In genomic region chr11:69397581-69398057, GRCm38 (mm10) we compare ENCODE assay signal across 8 mouse cellular contexts. TPM values are rescaled to one million over a fixed set of nuclear protein-coding genes. Genes with fewer than 3 reads are reported as not detected.
DNase-seq lines count a peak whose midpoint lies in the region; ATAC-seq and TF ChIP-seq lines count a peak whose summit lies in the region.

No protein-coding gene starts in this region.

- H3K4me1 ChIP-seq in embryonic facial prominence, embryonic 11.5 days (ENCODE audit: control insufficient read depth, insufficient read depth, low read length) = peaks cover 10% of the 10 kb centered on the region
- peaks cover 17% of the 10 kb centered on the region for H3K4me1 ChIP-seq in hindbrain, embryonic 11.5 days (replicated peaks; ENCODE audit: control insufficient read depth, insufficient read depth, low read length)
- peaks cover 34% of the 10 kb centered on the region for H3K4me1 ChIP-seq in liver, embryonic 16.5 days (ENCODE audit: control insufficient read depth, low read depth, low read length)
- peaks cover 32% of the 10 kb centered on the region for H3K4me1 ChIP-seq in testis, adult 2 months (ENCODE audit: control insufficient read depth, insufficient read depth, low read length)

- H3K36me3 ChIP-seq in embryonic facial prominence, embryonic 11.5 days (replicated peaks; ENCODE audit: control insufficient read depth, insufficient read depth, low read depth, low read length) = peaks cover 6% of the 10 kb centered on the region
- peaks cover 10% of the 10 kb centered on the region; the same call in 1 of the 2 replicates for H3K36me3 ChIP-seq in hindbrain, embryonic 11.5 days (ENCODE audit: control insufficient read depth, insufficient read depth, low read length)
- H3K36me3 ChIP-seq in liver, embryonic 16.5 days (ENCODE audit: control insufficient read depth, insufficient read depth) = peaks cover 6% of the 10 kb centered on the region
- no peaks in the 10 kb centered on the region; the same call in 1 of the 2 replicates for H3K36me3 ChIP-seq in testis, adult 2 months (ENCODE audit: control insufficient read depth, insufficient read depth, low read length)

- WGBS in embryonic facial prominence, embryonic 11.5 days = 7% methylated on average over 24 of the region's 24 CpGs
- WGBS in hindbrain, embryonic 11.5 days = 6% methylated on average over 23 of the region's 24 CpGs
- 41% methylated on average over 24 of the region's 24 CpGs for WGBS in liver, embryonic 16.5 days (ENCODE audit: insufficient replicate concordance)

- no peaks in the 10 kb centered on the region for H3K9me3 ChIP-seq in embryonic facial prominence, embryonic 11.5 days (replicated peaks; ENCODE audit: control insufficient read depth, low read length)
- H3K9me3 ChIP-seq in hindbrain, embryonic 11.5 days (ENCODE audit: control insufficient read depth, low read length) = no peaks in the 10 kb centered on the region
- H3K9me3 ChIP-seq in liver, embryonic 16.5 days (replicated peaks; ENCODE audit: control insufficient read depth, low read length) = no peaks in the 10 kb centered on the region

- peak in 1 of 2 experiments; percentile 16 for DNase-seq in layer of hippocampus, adult 2 months (ENCODE audit: low spot score in 2 of 2)
- DNase-seq in layer of hippocampus, adult 9-10 months (ENCODE audit: low spot score) = no peak
- peak; percentile 57 for DNase-seq in Muller cell, postnatal 12 days (ENCODE audit: inconsistent ontology term)
- no peak for DNase-seq in embryonic facial prominence, embryonic 11.5 days (ENCODE audit: low spot score)
- peak; percentile 60 for DNase-seq in hindbrain, embryonic 11.5 days (ENCODE audit: low spot score)
- no peak for DNase-seq in spleen, postnatal 10 days (ENCODE audit: low spot score in 2 of 2)

- peak overlapping the region; percentile 39 for H3K4me2 ChIP-seq in embryonic facial prominence, embryonic 11.5 days (ENCODE audit: low read depth, low read length)
- peak overlapping the region; percentile 24; the same call in 1 of the 2 replicates for H3K4me2 ChIP-seq in hindbrain, embryonic 11.5 days (replicated peaks; ENCODE audit: low read depth, low read length)
- H3K4me2 ChIP-seq in liver, embryonic 16.5 days (ENCODE audit: low read depth, low read length) = 0 out of 2 replicates have a peak overlapping the region, but pooled peaks have one; percentile 9

- peak overlapping the region; percentile 70 for H3K4me3 ChIP-seq in layer of hippocampus, adult 2 months
- peak overlapping the region; percentile 31 for H3K4me3 ChIP-seq in embryonic facial prominence, embryonic 11.5 days (ENCODE audit: low read depth, low read length)
- H3K4me3 ChIP-seq in hindbrain, embryonic 11.5 days (ENCODE audit: low read depth, low read length) = peak overlapping the region; percentile 9
- peak overlapping the region; percentile 40 for H3K4me3 ChIP-seq in liver, embryonic 16.5 days (ENCODE audit: low read depth, low read length)
- peak overlapping the region; percentile 91 for H3K4me3 ChIP-seq in testis, adult 2 months (ENCODE audit: control insufficient read depth, low read depth, low read length)

- H3K9ac ChIP-seq in embryonic facial prominence, embryonic 11.5 days (replicated peaks; ENCODE audit: low read length) = peak overlapping the region; percentile 60
- peak overlapping the region; percentile 38; the same call in 1 of the 2 replicates for H3K9ac ChIP-seq in hindbrain, embryonic 11.5 days (ENCODE audit: low read depth, low read length)
- peak overlapping the region; percentile 26 for H3K9ac ChIP-seq in liver, embryonic 16.5 days (ENCODE audit: low read depth, low read length)

- 0 out of 2 replicates have a peak, but pooled peaks have one; percentile 20 for TF ChIP-seq POLR2A in testis, adult 2 months (IDR thresholded peaks at IDR 0.05; ENCODE audit: control insufficient read depth, low read depth, low read length)

- peak; percentile 48 for TF ChIP-seq CTCF in layer of hippocampus, adult 2 months (conservative IDR thresholded peaks at IDR 0.05)
- TF ChIP-seq CTCF in testis, adult 2 months (IDR thresholded peaks at IDR 0.05; ENCODE audit: control insufficient read depth, insufficient read depth, insufficient replicate concordance, low read depth, low read length) = peak; percentile 7; the same call in 1 of the 2 replicates

- peak overlapping the region; percentile 98 for H3K27ac ChIP-seq in layer of hippocampus, adult 2 months
- H3K27ac ChIP-seq in embryonic facial prominence, embryonic 11.5 days (replicated peaks; ENCODE audit: low read depth, low read length) = no peak overlapping the region; the same call in 1 of the 2 replicates
- H3K27ac ChIP-seq in hindbrain, embryonic 11.5 days (ENCODE audit: low read depth, low read length) = no peak overlapping the region; the same call in 1 of the 2 replicates
- peak overlapping the region; percentile 52 for H3K27ac ChIP-seq in liver, embryonic 16.5 days (ENCODE audit: low read length)
- H3K27ac ChIP-seq in testis, adult 2 months (ENCODE audit: control insufficient read depth, insufficient read depth, low read depth, low read length) = peak overlapping the region; percentile 75

- H3K27me3 ChIP-seq in embryonic facial prominence, embryonic 11.5 days (ENCODE audit: control insufficient read depth, insufficient read depth, low read length) = no peaks in the 10 kb centered on the region
- H3K27me3 ChIP-seq in hindbrain, embryonic 11.5 days (ENCODE audit: control insufficient read depth, insufficient read depth, low read length) = peaks cover 7% of the 10 kb centered on the region
- H3K27me3 ChIP-seq in liver, embryonic 16.5 days (ENCODE audit: control insufficient read depth, insufficient read depth, low read depth, low read length) = no peaks in the 10 kb centered on the region
- no peaks in the 10 kb centered on the region for H3K27me3 ChIP-seq in testis, adult 2 months (ENCODE audit: control insufficient read depth, insufficient read depth, low read length)

- ATAC-seq in embryonic facial prominence, embryonic 11.5 days (replicated peaks; ENCODE audit: insufficient number of reproducible peaks, low FRiP score, low TSS enrichment, low read depth) = no peak
- no peak for ATAC-seq in hindbrain, embryonic 11.5 days (ENCODE audit: low FRiP score)
- ATAC-seq in liver, embryonic 16.5 days (ENCODE audit: low read depth) = no peak

RNA-seq across cellular contexts. Expression of gene Tmem88, which starts 0.4 kb away (rescaled TPM):
- total RNA-seq in layer of hippocampus, adult 2 months (2021) = 1 to 10 TPM; 2.6 to 5.0 TPM
- 13.6 and 18.1 TPM in 2 replicates for polyA plus RNA-seq in embryonic facial prominence, embryonic 11.5 days (2014; fragmentation: Nextera tagmentation; extraction: Ambion mirVana)
- 15.7 and 17.1 TPM in 2 replicates for polyA plus RNA-seq in hindbrain, embryonic 11.5 days (2014; fragmentation: Nextera tagmentation; extraction: Ambion mirVana)
- 7.1 and 7.8 TPM in 2 replicates for polyA plus RNA-seq in liver, embryonic 16.5 days (2015; fragmentation: Nextera tagmentation; extraction: Ambion mirVana)
- 2.0 and 2.4 TPM in 2 replicates for polyA plus RNA-seq in testis, adult 2 months (2012; rRNA removed)

RNA-seq across cellular contexts. Expression of gene Cyb5d1, which starts 2.2 kb away (rescaled TPM):
- 10 to 100 TPM; 43.6 to 45.0 TPM for total RNA-seq in layer of hippocampus, adult 2 months (2021)
- polyA plus RNA-seq in embryonic facial prominence, embryonic 11.5 days (2014; fragmentation: Nextera tagmentation; extraction: Ambion mirVana) = 33.3 TPM in 2 replicates
- polyA plus RNA-seq in hindbrain, embryonic 11.5 days (2014; fragmentation: Nextera tagmentation; extraction: Ambion mirVana) = 32.7 and 45.2 TPM in 2 replicates
- 9.5 and 9.9 TPM in 2 replicates for polyA plus RNA-seq in liver, embryonic 16.5 days (2015; fragmentation: Nextera tagmentation; extraction: Ambion mirVana)
- 35.3 and 42.5 TPM in 2 replicates for polyA plus RNA-seq in testis, adult 2 months (2012; rRNA removed)

RNA-seq across cellular contexts. Expression of gene Naa38, which starts 2.3 kb away (rescaled TPM):
- total RNA-seq in layer of hippocampus, adult 2 months (2021) = 100 to 1,000 TPM; 109 to 127 TPM
- polyA plus RNA-seq in embryonic facial prominence, embryonic 11.5 days (2014; fragmentation: Nextera tagmentation; extraction: Ambion mirVana) = 123 and 135 TPM in 2 replicates
- 120 and 124 TPM in 2 replicates for polyA plus RNA-seq in hindbrain, embryonic 11.5 days (2014; fragmentation: Nextera tagmentation; extraction: Ambion mirVana)
- 73.4 and 76.8 TPM in 2 replicates for polyA plus RNA-seq in liver, embryonic 16.5 days (2015; fragmentation: Nextera tagmentation; extraction: Ambion mirVana)
- 325 and 343 TPM in 2 replicates for polyA plus RNA-seq in testis, adult 2 months (2012; rRNA removed)

RNA-seq across cellular contexts. Expression of gene Kdm6b, which starts 15.9 kb away (rescaled TPM):
- total RNA-seq in layer of hippocampus, adult 2 months (2021) = 10 to 100 TPM; 34.3 to 40.9 TPM
- 25.9 and 26.2 TPM in 2 replicates for polyA plus RNA-seq in embryonic facial prominence, embryonic 11.5 days (2014; fragmentation: Nextera tagmentation; extraction: Ambion mirVana)
- 33.7 and 40.9 TPM in 2 replicates for polyA plus RNA-seq in hindbrain, embryonic 11.5 days (2014; fragmentation: Nextera tagmentation; extraction: Ambion mirVana)
- polyA plus RNA-seq in liver, embryonic 16.5 days (2015; fragmentation: Nextera tagmentation; extraction: Ambion mirVana) = 4.1 and 4.3 TPM in 2 replicates
- 8.0 and 8.6 TPM in 2 replicates for polyA plus RNA-seq in testis, adult 2 months (2012; rRNA removed)

RNA-seq across cellular contexts. Expression of gene Chd3, which starts 28.4 kb away (rescaled TPM):
- 100 to 1,000 TPM; 541 to 561 TPM for total RNA-seq in layer of hippocampus, adult 2 months (2021)
- polyA plus RNA-seq in embryonic facial prominence, embryonic 11.5 days (2014; fragmentation: Nextera tagmentation; extraction: Ambion mirVana) = 48.0 and 52.1 TPM in 2 replicates
- polyA plus RNA-seq in hindbrain, embryonic 11.5 days (2014; fragmentation: Nextera tagmentation; extraction: Ambion mirVana) = 44.3 and 57.1 TPM in 2 replicates
- polyA plus RNA-seq in liver, embryonic 16.5 days (2015; fragmentation: Nextera tagmentation; extraction: Ambion mirVana) = 5.0 and 5.7 TPM in 2 replicates
- polyA plus RNA-seq in testis, adult 2 months (2012; rRNA removed) = 49.4 and 52.5 TPM in 2 replicates

Comparison
In these comparisons a context has a peak if more than half of its experiments do, and no peak if none do; other contexts are left out.
1. DNase-seq: peak in Muller cell, postnatal 12 days (single experiment) and hindbrain, embryonic 11.5 days (single experiment); none in layer of hippocampus, adult 9-10 months (single experiment), embryonic facial prominence, embryonic 11.5 days (single experiment) and spleen, postnatal 10 days (0 of 2).
2. H3K27ac ChIP-seq: peak in layer of hippocampus, adult 2 months (single experiment), liver, embryonic 16.5 days (single experiment) and testis, adult 2 months (single experiment); none in embryonic facial prominence, embryonic 11.5 days (single experiment) and hindbrain, embryonic 11.5 days (single experiment).
3. H3K4me3 ChIP-seq: peak in every context shown above with its lines; median percentile 91 in testis, adult 2 months; 70 in layer of hippocampus, adult 2 months; 40 in liver, embryonic 16.5 days; 31 in embryonic facial prominence, embryonic 11.5 days; 9 in hindbrain, embryonic 11.5 days.
4. Peak in every context shown above with its lines, with median percentiles within 50 percentile points of each other: H3K4me2 ChIP-seq and H3K9ac ChIP-seq.